Mouse (Mus musculus) cerebellum, adult 2 months (tissue): ENCODE results near the gene Tnr.

Source experiments
- CTCF ChIP-seq: fragments of 200-500 bp; IDR thresholded peaks from 2 replicates; pipeline ENCODE4 v1.5.1; 2011; ENCODE audit warnings: low read depth, mild to moderate bottlenecking, control low read depth, low read length, moderate library complexity, borderline replicate concordance; ENCODE audit not compliant: insufficient read depth
- POLR2A ChIP-seq: fragments of 200-500 bp; IDR thresholded peaks from 2 replicates; pipeline ENCODE4 v1.6.1; 2011; ENCODE audit warnings: low read length, control low read depth, borderline replicate concordance; ENCODE audit not compliant: insufficient read depth

GRCm38 (mm10) chr1:159865696-159866095 is 342.1 kb downstream of the Tnr start:
- TF ChIP-seq POLR2A, result no peak
- TF ChIP-seq CTCF, result no peak
